Mouse (Mus musculus): ENCODE measurements at regions not wholly inside any gene's neighbourhood (a gene's known extent, or its start where the extent isn't known, plus 50 kb on each side); places are given as distances from the start of the nearest gene placed in this dataset.

DNA sequence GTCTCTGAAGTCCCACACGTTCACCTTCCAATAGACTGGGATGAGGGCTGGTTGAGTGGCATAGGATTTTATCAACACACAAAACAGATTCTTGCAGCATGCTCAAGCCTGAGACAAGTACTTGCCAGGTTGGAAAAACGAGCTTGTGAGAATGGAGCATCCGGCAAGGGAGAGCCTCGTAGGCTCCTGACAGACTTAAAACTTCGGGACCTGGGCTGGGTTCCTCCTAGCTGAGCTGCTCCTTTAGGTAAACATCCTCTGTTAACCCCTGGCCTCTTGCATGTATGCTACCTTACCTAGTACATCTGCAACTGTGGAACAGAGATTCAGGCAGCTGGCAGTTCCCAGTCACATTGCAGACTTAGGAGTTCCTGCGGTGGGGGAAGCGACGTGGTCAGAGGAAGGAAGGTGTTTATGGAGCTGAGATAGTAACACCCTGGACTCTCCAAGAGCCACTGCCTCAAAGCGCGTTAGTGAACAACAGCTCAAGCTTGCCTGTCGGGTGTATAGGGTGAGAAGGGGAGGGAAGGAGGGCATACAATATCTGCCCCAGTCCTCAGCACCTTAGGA lies 83.8 kb downstream of the Pdcl3 start:
- no peaks in the 10 kb centered on the region for H3K36me3 ChIP-seq (ENCODE audit: control insufficient read depth in 1 of 2, insufficient read depth in 2 of 2, low read length in 2 of 2)
- no peak overlapping the region for H3K9ac ChIP-seq (ENCODE audit: control insufficient read depth, low read depth, low read length, poor library complexity, severe bottlenecking)
- no peaks in the 10 kb centered on the region for H3K27me3 ChIP-seq (ENCODE audit: control insufficient read depth in 1 of 2, insufficient read depth in 2 of 2, low read length in 2 of 2)
- H3K4me3 ChIP-seq (ENCODE audit: control insufficient read depth in 1 of 2, insufficient read depth in 1 of 2, low read depth in 2 of 2, low read length in 2 of 2) = no peak overlapping the region
- no peaks in the 10 kb centered on the region for H3K9me3 ChIP-seq (replicated peaks; ENCODE audit: insufficient read depth, low read length)
- no peak overlapping the region for H3K27ac ChIP-seq (ENCODE audit: control insufficient read depth, low read depth, low read length)
- DNase-seq (ENCODE audit: low read depth, low spot score) = no peak
- no peaks in the 10 kb centered on the region for H3K4me1 ChIP-seq (ENCODE audit: control insufficient read depth in 1 of 2, insufficient read depth in 2 of 2, low read length in 2 of 2)
- H3K79me2 ChIP-seq (ENCODE audit: control insufficient read depth, insufficient read depth, low read length, poor library complexity) = no peaks in the 10 kb centered on the region
- TF ChIP-seq GABPA (IDR thresholded peaks at IDR 0.05; ENCODE audit: low read depth, low read length) = no peak
- no peak for TF ChIP-seq POLR2AphosphoS2 (IDR thresholded peaks at IDR 0.05; ENCODE audit: low read length)
- TF ChIP-seq EP300 (IDR thresholded peaks at IDR 0.05; ENCODE audit: low read depth in 1 of 2, low read length in 2 of 2) = no peak
- no peak for TF ChIP-seq MXI1 (IDR thresholded peaks at IDR 0.05; ENCODE audit: low read depth, low read length)
- TF ChIP-seq ZC3H11A (IDR thresholded peaks at IDR 0.05; ENCODE audit: low read depth, low read length) = no peak
- no peak for TF ChIP-seq ZMIZ1 (IDR thresholded peaks at IDR 0.05; ENCODE audit: low read depth, low read length)

DNA sequence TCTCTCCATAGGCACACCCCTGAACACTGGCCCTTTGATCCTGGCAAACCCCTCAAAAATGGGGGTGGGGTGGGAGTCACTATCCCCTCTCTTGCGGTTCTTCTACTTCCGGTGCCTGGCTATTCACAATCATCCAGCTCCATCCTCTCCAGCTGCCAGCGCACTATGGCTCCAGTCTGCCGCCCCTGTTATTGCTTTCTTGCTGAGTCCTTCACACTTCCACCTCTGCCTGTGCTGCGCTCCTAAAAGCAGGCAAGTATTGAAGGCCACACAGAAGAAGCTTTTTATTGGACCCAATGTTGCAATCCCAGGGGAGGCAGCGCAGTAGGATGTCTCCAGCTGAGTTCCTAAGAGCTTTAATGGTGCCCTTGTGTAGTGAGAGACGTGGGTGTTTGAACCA lies 84.3 kb downstream of the Pdcl3 start:
- Histone ChIP-seq H3K9ac (ENCODE audit: control insufficient read depth, low read depth, low read length, poor library complexity, severe bottlenecking) (no peak overlapping the region), H3K27ac (ENCODE audit: control insufficient read depth, low read depth, low read length) (no peak overlapping the region), H3K4me1 (ENCODE audit: control insufficient read depth in 1 of 2, insufficient read depth in 2 of 2, low read length in 2 of 2) (no peaks in the 10 kb centered on the region), H3K36me3 (ENCODE audit: control insufficient read depth in 1 of 2, insufficient read depth in 2 of 2, low read length in 2 of 2) (no peaks in the 10 kb centered on the region), H3K79me2 (ENCODE audit: control insufficient read depth, insufficient read depth, low read length, poor library complexity) (no peaks in the 10 kb centered on the region), H3K9me3 (replicated peaks; ENCODE audit: insufficient read depth, low read length) (no peaks in the 10 kb centered on the region), H3K4me3 (ENCODE audit: control insufficient read depth in 1 of 2, insufficient read depth in 1 of 2, low read depth in 2 of 2, low read length in 2 of 2) (no peak overlapping the region), H3K27me3 (ENCODE audit: control insufficient read depth in 1 of 2, insufficient read depth in 2 of 2, low read length in 2 of 2) (no peaks in the 10 kb centered on the region)
- no peak for DNase-seq (ENCODE audit: low read depth, low spot score)
- TF ChIP-seq ZKSCAN1 (IDR thresholded peaks at IDR 0.05; ENCODE audit: low read depth, low read length) (no peak), ZC3H11A (IDR thresholded peaks at IDR 0.05; ENCODE audit: low read depth, low read length) (no peak), GABPA (IDR thresholded peaks at IDR 0.05; ENCODE audit: low read depth, low read length) (no peak), TAL1 (IDR thresholded peaks at IDR 0.05; ENCODE audit: low read length) (no peak), MYB (IDR thresholded peaks at IDR 0.05; ENCODE audit: low read depth, low read length) (no peak), MEF2A (IDR thresholded peaks at IDR 0.05; ENCODE audit: extremely low read depth, insufficient replicate concordance, low read depth, low read length, poor library complexity, severe bottlenecking) (no peak), POLR2A (IDR thresholded peaks at IDR 0.05; ENCODE audit: control insufficient read depth in 1 of 2, insufficient read depth in 1 of 2, low read depth in 1 of 2, low read length in 2 of 2, poor library complexity in 1 of 2) (no peak), MAFK (IDR thresholded peaks at IDR 0.05; ENCODE audit: borderline replicate concordance, low read depth, low read length) (no peak), ZNF384 (IDR thresholded peaks at IDR 0.05; ENCODE audit: low read depth, low read length) (no peak), BHLHE40 (IDR thresholded peaks at IDR 0.05; ENCODE audit: borderline replicate concordance, low read depth, low read length) (no peak), USF2 (IDR thresholded peaks at IDR 0.05; ENCODE audit: borderline replicate concordance in 1 of 2, insufficient read depth in 1 of 2, low read depth in 1 of 2, low read length in 2 of 2) (no peak), EP300 (IDR thresholded peaks at IDR 0.05; ENCODE audit: low read depth in 1 of 2, low read length in 2 of 2) (no peak), USF1 (IDR thresholded peaks at IDR 0.05; ENCODE audit: low read depth, low read length) (no peak), TCF12 (IDR thresholded peaks at IDR 0.05; ENCODE audit: low read depth, low read length) (no peak), ETS1 (IDR thresholded peaks at IDR 0.05; ENCODE audit: low read depth, low read length) (no peak), JUND (IDR thresholded peaks at IDR 0.05; ENCODE audit: low read depth, low read length) (no peak), CTCF (IDR thresholded peaks at IDR 0.05 in 2 of 3, conservative IDR thresholded peaks at IDR 0.05 in 1 of 3; ENCODE audit: control insufficient read depth in 1 of 3, insufficient read depth in 1 of 3, low read depth in 2 of 3, low read length in 3 of 3, poor library complexity in 1 of 3, severe bottlenecking in 1 of 3) (no peak), NRF1 (IDR thresholded peaks at IDR 0.05; ENCODE audit: insufficient read depth, low read depth, low read length, poor library complexity, severe bottlenecking) (no peak), TBP (IDR thresholded peaks at IDR 0.05; ENCODE audit: low read depth, low read length) (no peak), SMC3 (IDR thresholded peaks at IDR 0.05; ENCODE audit: low read depth, low read length) (no peak)
